Mouse (Mus musculus) stomach, adult 2 months (tissue): ENCODE results near the gene Nup54. TPM values are rescaled to one million over a fixed set of nuclear protein-coding genes. Genes with fewer than 3 reads are reported as not detected.

ENCODE experiments used
- polyA plus RNA-seq: library from polyadenylated mRNA; depleted of rRNA; stranded (reverse); fragments of >200 nt; gene quantifications from 2 replicates; pipeline ENCODE4 v1.2.3, GENCODE M21; 2012; rRNA removed

Gene Nup54
- polyA plus RNA-seq, result 1.9 and 2.9 TPM in 2 replicates

DNA sequence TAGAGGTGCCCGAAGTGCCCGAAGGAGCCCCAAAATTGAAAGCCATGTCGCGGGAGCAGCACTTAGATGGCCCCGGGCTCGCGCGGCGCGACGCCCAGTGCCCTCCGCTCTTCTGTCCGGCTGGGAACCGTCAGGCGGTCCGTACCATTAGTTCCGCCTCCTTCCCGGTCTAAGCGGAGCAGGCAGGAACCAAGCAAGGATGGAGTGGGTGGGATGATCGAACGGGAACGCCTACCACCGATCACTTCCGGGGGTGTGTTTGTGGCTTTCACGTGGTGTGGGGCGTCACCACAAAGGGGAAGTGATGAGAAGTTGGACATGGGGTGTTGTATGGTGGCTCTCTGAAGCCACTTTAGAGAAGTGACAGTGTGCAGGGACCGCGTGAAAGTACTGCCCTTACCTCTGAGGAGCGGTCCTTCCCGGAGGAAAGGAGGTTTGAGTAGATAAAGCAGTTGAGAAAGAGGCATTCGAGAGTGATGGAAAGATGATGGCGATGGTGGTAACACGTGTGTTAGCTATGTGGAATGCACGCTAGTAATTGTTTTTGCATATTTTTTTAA lies at the start of gene Nup54:
Gene Nup54, minus strand, starts transcription at position 195 of the 560 bp plus-strand sequence.

Other genes starting within 250 kb of the Nup54 start
- gene U90926, start 219.8 kb downstream of the Nup54 start, polyA plus RNA-seq, result not detected in 2 replicates
- gene Ppef2, start 178.9 kb downstream of the Nup54 start, polyA plus RNA-seq, result 0.29 and 0.44 TPM in 2 replicates
- gene Naaa, start 157.0 kb downstream of the Nup54 start, polyA plus RNA-seq, result 25.8 and 39.8 TPM in 2 replicates
- 3.8 and 5.2 TPM in 2 replicates for gene Sdad1, start 124.7 kb downstream of the Nup54 start, polyA plus RNA-seq
- 0.06 and 0.95 TPM in 2 replicates for gene Cxcl9, start 107.1 kb downstream of the Nup54 start, polyA plus RNA-seq
- 2.6 and 3.3 TPM in 2 replicates for gene Art3, start 103.4 kb downstream of the Nup54 start, polyA plus RNA-seq
- gene Cxcl10, start 86.3 kb downstream of the Nup54 start, polyA plus RNA-seq, result 0.97 and 1.00 TPM in 2 replicates
- gene Scarb2, start 71.6 kb upstream of the Nup54 start, polyA plus RNA-seq, result 6.5 and 8.0 TPM in 2 replicates
- not detected in 2 replicates for gene Fam47e, start 119.8 kb upstream of the Nup54 start, polyA plus RNA-seq
- gene Stbd1, start 167.8 kb upstream of the Nup54 start, polyA plus RNA-seq, result 1.2 and 1.3 TPM in 2 replicates
- not detected in 2 replicates for gene Ccdc158, start 240.1 kb upstream of the Nup54 start, polyA plus RNA-seq
- 38.8 and 45.3 TPM in 2 replicates for gene Shroom3, start 248.2 kb upstream of the Nup54 start, polyA plus RNA-seq